Mouse (Mus musculus): ENCODE measurements around the gene 1600014C23Rik. TPM values are rescaled to one million over a fixed set of nuclear protein-coding genes. Genes with fewer than 3 reads are reported as not detected.

The 1600014C23Rik gene
- total and polyA plus RNA-seq, 3 experiments: 0.81 to 2.7 TPM; not detected in 1

GRCm38 (mm10) chr17:45723732-45724573 is 9.7 kb downstream of the 1600014C23Rik start:
- H3K27ac ChIP-seq (ENCODE audit: control insufficient read depth, low read depth, low read length): no peak overlapping the region
- H3K4me3 ChIP-seq (ENCODE audit: control insufficient read depth in 1 of 2, insufficient read depth in 1 of 2, low read depth in 2 of 2, low read length in 2 of 2): peak overlapping the region; percentile 12 to 23; a peak in 3 of 4 replicates
- H3K9ac ChIP-seq (ENCODE audit: control insufficient read depth, low read depth, low read length, poor library complexity, severe bottlenecking): no peak overlapping the region
- H3K36me3 ChIP-seq (ENCODE audit: control insufficient read depth in 1 of 2, insufficient read depth in 2 of 2, low read length in 2 of 2): no peaks in the 10 kb centered on the region; a peak in 1 of 4 replicates
- H3K4me1 ChIP-seq (ENCODE audit: control insufficient read depth in 1 of 2, insufficient read depth in 2 of 2, low read length in 2 of 2): peaks cover 7 to 10% of the 10 kb centered on the region in 2 experiments; a peak in 3 of 4 replicates
- no peaks in the 10 kb centered on the region for H3K27me3 ChIP-seq (ENCODE audit: control insufficient read depth in 1 of 2, insufficient read depth in 2 of 2, low read length in 2 of 2)
- no peaks in the 10 kb centered on the region for H3K9me3 ChIP-seq (replicated peaks; ENCODE audit: insufficient read depth, low read length)
- peak; percentile 84 for DNase-seq (ENCODE audit: low read depth, low spot score)
- no peaks in the 10 kb centered on the region for H3K79me2 ChIP-seq (ENCODE audit: control insufficient read depth, insufficient read depth, low read length, poor library complexity)
- TF ChIP-seq ZC3H11A (IDR thresholded peaks at IDR 0.05; ENCODE audit: low read depth, low read length) (peak; percentile 52; the same call in 1 of the 2 replicates), SMC3 (IDR thresholded peaks at IDR 0.05; ENCODE audit: low read depth, low read length) (peak; percentile 65), E2F4 (IDR thresholded peaks at IDR 0.05; ENCODE audit: borderline replicate concordance, low read depth, low read length) (no peak), MYC (IDR thresholded peaks at IDR 0.05; ENCODE audit: low read depth, low read length) (no peak), CTCF (IDR thresholded peaks at IDR 0.05 in 2 of 3, conservative IDR thresholded peaks at IDR 0.05 in 1 of 3; ENCODE audit: control insufficient read depth in 1 of 3, insufficient read depth in 1 of 3, low read depth in 2 of 3, low read length in 3 of 3, poor library complexity in 1 of 3, severe bottlenecking in 1 of 3) (peak; percentile 90 to 100 (median 92)), POLR2AphosphoS5 (IDR thresholded peaks at IDR 0.05; ENCODE audit: borderline replicate concordance, low read depth, low read length) (no peak), RAD21 (IDR thresholded peaks at IDR 0.05; ENCODE audit: low read depth, low read length) (peak; percentile 71)

- no peaks in the 10 kb centered on the region for H3K9me3 ChIP-seq (replicated peaks; ENCODE audit: insufficient read depth, low read length)
- H3K27me3 ChIP-seq (ENCODE audit: control insufficient read depth in 1 of 2, insufficient read depth in 2 of 2, low read length in 2 of 2): no peaks in the 10 kb centered on the region
- H3K4me3 ChIP-seq (ENCODE audit: control insufficient read depth in 1 of 2, insufficient read depth in 1 of 2, low read depth in 2 of 2, low read length in 2 of 2): no peak overlapping the region
- H3K79me2 ChIP-seq (ENCODE audit: control insufficient read depth, insufficient read depth, low read length, poor library complexity): no peaks in the 10 kb centered on the region
- H3K9ac ChIP-seq (ENCODE audit: control insufficient read depth, low read depth, low read length, poor library complexity, severe bottlenecking): no peak overlapping the region
- H3K27ac ChIP-seq (ENCODE audit: control insufficient read depth, low read depth, low read length): no peak overlapping the region
- H3K36me3 ChIP-seq (ENCODE audit: control insufficient read depth in 1 of 2, insufficient read depth in 2 of 2, low read length in 2 of 2): no peaks in the 10 kb centered on the region
- no peaks in the 10 kb centered on the region for H3K4me1 ChIP-seq (ENCODE audit: control insufficient read depth in 1 of 2, insufficient read depth in 2 of 2, low read length in 2 of 2)
- TF ChIP-seq ZC3H11A (IDR thresholded peaks at IDR 0.05; ENCODE audit: low read depth, low read length) (peak; percentile 70), TBP (IDR thresholded peaks at IDR 0.05; ENCODE audit: low read depth, low read length) (no peak), MAX (IDR thresholded peaks at IDR 0.05; ENCODE audit: low read length) (no peak), SMC3 (IDR thresholded peaks at IDR 0.05; ENCODE audit: low read depth, low read length) (peak; percentile 79), USF1 (IDR thresholded peaks at IDR 0.05; ENCODE audit: low read depth, low read length) (no peak), ZKSCAN1 (IDR thresholded peaks at IDR 0.05; ENCODE audit: low read depth, low read length) (no peak), POLR2AphosphoS2 (IDR thresholded peaks at IDR 0.05; ENCODE audit: low read length) (no peak), NELFE (IDR thresholded peaks at IDR 0.05; ENCODE audit: low read depth, low read length) (no peak), RAD21 (IDR thresholded peaks at IDR 0.05; ENCODE audit: low read depth, low read length) (peak; percentile 96), RCOR1 (IDR thresholded peaks at IDR 0.05; ENCODE audit: low read depth, low read length) (0 out of 2 replicates have a peak, but pooled peaks have one; percentile 8), USF2 (IDR thresholded peaks at IDR 0.05; ENCODE audit: borderline replicate concordance in 1 of 2, insufficient read depth in 1 of 2, low read depth in 1 of 2, low read length in 2 of 2) (no peak), GABPA (IDR thresholded peaks at IDR 0.05; ENCODE audit: low read depth, low read length) (no peak), CTCF (IDR thresholded peaks at IDR 0.05 in 2 of 3, conservative IDR thresholded peaks at IDR 0.05 in 1 of 3; ENCODE audit: control insufficient read depth in 1 of 3, insufficient read depth in 1 of 3, low read depth in 2 of 3, low read length in 3 of 3, poor library complexity in 1 of 3, severe bottlenecking in 1 of 3) (peak; percentile 75 to 97 (median 91)), HCFC1 (IDR thresholded peaks at IDR 0.05; ENCODE audit: low read depth, low read length) (0 out of 2 replicates have a peak, but pooled peaks have one; percentile 13)
- DNase-seq (ENCODE audit: low read depth, low spot score): peak; percentile 76
Observed at GRCm38 (mm10) chr17:45718323-45718722, 15.3 kb downstream of the 1600014C23Rik start.
